Mouse (Mus musculus): ENCODE measurements around the gene Pthlh. TPM values are rescaled to one million over a fixed set of nuclear protein-coding genes. Genes with fewer than 3 reads are reported as not detected.
"Not testable (repeated sequence)": the region's sequence is repeated elsewhere in the genome, so short reads cannot be mapped to it uniquely, and the experiment has no call there.

Pthlh gene
- 2.6 and 2.9 TPM in 2 replicates for polyA plus RNA-seq (2015; fragmentation: Nextera tagmentation; extraction: Ambion mirVana)

DNA sequence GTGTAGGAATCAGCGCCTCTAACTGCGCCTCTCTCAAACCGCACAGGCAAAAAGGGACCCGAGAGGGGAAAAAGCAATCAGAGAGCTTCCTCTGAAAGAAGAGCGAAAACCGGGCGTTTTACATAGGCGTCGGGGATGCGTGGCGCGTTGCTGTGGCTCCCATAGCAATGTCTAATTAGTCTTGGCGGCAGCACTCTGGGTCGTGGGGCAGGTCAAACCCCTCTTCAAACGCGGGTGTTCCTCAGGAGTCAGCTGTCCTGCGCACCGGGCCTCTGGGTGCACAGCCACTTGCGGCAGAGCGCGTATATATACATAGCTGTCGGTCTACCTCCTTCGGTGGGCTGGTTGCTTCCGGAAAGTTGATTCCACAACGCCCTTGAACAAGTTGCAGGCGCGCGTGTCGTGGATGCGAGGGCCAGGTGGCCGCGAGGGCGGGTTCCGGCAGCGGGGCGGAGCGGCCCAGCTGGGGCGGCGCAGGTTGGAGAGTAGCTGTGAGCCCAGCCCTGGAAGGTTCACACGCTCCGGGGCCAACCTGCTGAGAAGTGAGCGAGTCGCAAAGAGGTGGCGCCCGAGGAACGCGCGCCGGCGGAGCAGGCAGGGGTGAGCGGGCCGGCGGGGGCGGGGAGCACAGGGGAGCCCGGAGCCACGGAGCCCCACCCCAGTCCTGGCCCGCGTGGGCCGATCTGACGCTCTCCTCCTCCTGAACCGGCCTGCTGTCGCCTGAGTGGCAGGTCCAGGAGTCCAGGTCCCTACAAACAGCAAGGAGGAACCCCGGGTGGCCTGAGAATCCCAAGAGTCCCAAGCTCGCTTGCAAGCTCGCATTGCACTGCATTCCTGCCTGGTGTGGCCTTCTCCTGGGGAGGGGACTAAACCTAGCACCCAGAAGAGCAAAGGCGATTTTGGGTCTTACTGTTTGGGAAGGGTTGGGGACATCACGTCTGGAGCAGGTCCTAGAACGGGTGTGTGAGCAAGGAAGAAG, at the start of gene Pthlh:
Gene Pthlh, minus strand, starts transcription at position 597 of the 979 bp plus-strand sequence.
- Histone ChIP-seq H3K9ac (peak within 1 kb of the TSS; percentile 52), H3K9me3 (replicated peaks) (no peaks in the 10 kb centered on the region), H3K4me1 (replicated peaks) (peaks cover 21% of the 10 kb centered on the region), H3K27ac (no peak within 1 kb of the TSS), H3K4me2 (peak within 1 kb of the TSS; percentile 99), H3K36me3 (no peaks in the 10 kb centered on the region), H3K27me3 (peaks cover 80% of the 10 kb centered on the region), H3K4me3 (peak within 1 kb of the TSS; percentile 59)
- ATAC-seq (replicated peaks; ENCODE audit: insufficient number of reproducible peaks, insufficient read depth, low FRiP score, low read depth): peak; percentile 84
- WGBS: 1% methylated on average over 66 of the region's 68 CpGs

DNA sequence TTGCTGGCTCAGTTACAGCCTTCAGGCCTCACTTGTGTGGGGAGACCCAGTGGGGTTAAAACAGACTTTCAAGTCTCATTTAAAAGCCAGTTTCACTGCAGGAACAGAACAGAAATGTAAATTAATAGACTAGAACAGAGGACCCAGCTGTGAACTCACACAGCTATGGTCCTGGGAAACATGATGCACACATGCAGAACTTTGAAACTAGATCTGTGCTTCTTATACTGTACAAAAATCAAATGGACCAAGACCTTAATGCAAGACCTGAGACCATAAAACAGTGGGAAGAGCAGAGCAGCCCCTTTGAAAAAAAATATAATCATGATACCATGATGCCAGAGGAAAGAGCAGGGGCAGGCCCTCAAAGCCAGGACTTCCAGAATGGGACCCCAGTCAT, 49.3 kb upstream of the Pthlh start:
- Histone ChIP-seq H3K36me3 (no peaks in the 10 kb centered on the region), H3K27me3 (no peaks in the 10 kb centered on the region), H3K9ac (no peak overlapping the region), H3K4me3 (no peak overlapping the region), H3K9me3 (replicated peaks) (no peaks in the 10 kb centered on the region), H3K4me1 (replicated peaks) (no peaks in the 10 kb centered on the region), H3K27ac (no peak overlapping the region), H3K4me2 (no peak overlapping the region)
- no peak for ATAC-seq (replicated peaks; ENCODE audit: insufficient number of reproducible peaks, insufficient read depth, low FRiP score, low read depth)

DNA sequence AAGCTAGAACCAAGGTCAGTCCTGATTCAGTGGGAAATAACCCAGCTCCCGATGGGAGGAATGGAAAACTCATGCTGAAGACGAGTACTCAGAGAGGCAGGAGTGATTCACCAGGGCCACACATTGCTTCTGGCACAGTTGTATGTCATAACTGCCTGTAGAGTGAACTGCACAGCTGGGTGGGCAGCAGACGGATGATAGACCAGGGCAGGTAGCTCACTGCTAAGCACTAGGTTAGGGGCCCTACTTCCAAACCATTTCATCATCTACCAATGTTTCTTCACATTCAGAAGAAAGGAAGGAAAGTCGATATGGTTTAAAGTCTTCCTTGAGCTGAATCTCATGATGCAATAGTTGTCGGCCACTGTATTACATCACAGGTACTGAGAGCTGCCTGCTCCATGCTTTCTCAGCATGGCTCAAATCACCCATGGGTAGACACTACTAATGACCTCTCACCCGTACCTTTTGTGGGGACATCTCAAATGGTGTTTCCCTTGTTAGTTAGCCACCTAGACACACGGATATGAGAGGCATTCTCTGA, 46.5 kb upstream of the Pthlh start:
- Histone ChIP-seq H3K36me3 (no peaks in the 10 kb centered on the region), H3K4me1 (replicated peaks) (no peaks in the 10 kb centered on the region), H3K27me3 (no peaks in the 10 kb centered on the region), H3K27ac (no peak overlapping the region), H3K4me3 (no peak overlapping the region), H3K4me2 (no peak overlapping the region), H3K9me3 (replicated peaks) (no peaks in the 10 kb centered on the region), H3K9ac (no peak overlapping the region)
- WGBS: 77% methylated on average over 7 of the region's 7 CpGs
- no peak for ATAC-seq (replicated peaks; ENCODE audit: insufficient number of reproducible peaks, insufficient read depth, low FRiP score, low read depth)

DNA sequence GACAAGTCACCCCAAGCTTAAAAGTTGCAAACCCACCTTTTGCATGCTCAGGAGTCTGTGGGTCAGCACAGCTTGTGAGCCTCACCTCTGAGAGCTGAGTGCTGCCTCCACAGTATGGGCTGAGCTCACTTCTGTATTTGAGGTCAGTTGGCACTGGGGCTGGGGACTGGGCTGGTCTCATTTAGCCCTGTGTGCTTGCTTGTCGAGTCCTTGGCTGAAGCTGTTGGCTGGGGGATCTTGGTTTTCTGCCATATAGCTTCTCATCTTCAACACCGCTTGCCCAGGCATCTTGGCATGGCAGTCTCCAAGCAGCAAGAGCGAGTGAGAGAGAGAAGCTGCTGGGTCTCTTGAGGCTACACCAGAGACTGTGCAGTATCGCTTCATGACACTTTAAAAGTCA, 46.1 kb upstream of the Pthlh start:
- no peaks in the 10 kb centered on the region for H3K4me1 ChIP-seq (replicated peaks)
- 76% methylated on average over 4 of the region's 4 CpGs for WGBS
- no peak overlapping the region for H3K9ac ChIP-seq
- H3K4me3 ChIP-seq: no peak overlapping the region
- no peaks in the 10 kb centered on the region for H3K27me3 ChIP-seq
- ATAC-seq (replicated peaks; ENCODE audit: insufficient number of reproducible peaks, insufficient read depth, low FRiP score, low read depth): no peak
- H3K36me3 ChIP-seq: no peaks in the 10 kb centered on the region
- no peak overlapping the region for H3K27ac ChIP-seq
- H3K4me2 ChIP-seq: no peak overlapping the region
- H3K9me3 ChIP-seq (replicated peaks): no peaks in the 10 kb centered on the region

DNA sequence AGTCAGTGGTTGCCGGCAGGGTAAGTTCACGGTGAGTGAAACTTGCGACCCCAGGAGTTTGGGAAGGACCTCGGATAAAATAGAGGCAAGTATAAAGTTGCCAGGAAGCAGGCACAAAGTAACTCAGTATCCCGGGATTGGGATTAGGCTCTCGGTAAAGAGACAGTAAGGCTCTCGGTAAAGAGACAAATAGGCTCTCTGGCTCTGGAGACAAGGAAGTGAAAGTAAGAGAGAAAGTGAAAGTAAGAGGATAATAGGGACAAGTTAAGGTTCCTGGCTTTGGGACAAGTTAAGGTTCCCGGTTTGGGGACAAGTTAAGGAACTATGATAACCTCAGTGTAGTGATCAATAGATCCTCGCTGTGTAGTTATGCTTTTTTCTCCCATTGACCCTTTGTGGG, 40.3 kb upstream of the Pthlh start:
- H3K9ac ChIP-seq; H3K4me2 ChIP-seq; H3K27ac ChIP-seq; H3K36me3 ChIP-seq; H3K4me1 ChIP-seq (replicated peaks); ATAC-seq (replicated peaks; ENCODE audit: insufficient number of reproducible peaks, insufficient read depth, low FRiP score, low read depth); H3K27me3 ChIP-seq; H3K4me3 ChIP-seq; H3K9me3 ChIP-seq (replicated peaks): not testable (repeated sequence)
- 79% methylated on average over 8 of the region's 9 CpGs for WGBS

DNA sequence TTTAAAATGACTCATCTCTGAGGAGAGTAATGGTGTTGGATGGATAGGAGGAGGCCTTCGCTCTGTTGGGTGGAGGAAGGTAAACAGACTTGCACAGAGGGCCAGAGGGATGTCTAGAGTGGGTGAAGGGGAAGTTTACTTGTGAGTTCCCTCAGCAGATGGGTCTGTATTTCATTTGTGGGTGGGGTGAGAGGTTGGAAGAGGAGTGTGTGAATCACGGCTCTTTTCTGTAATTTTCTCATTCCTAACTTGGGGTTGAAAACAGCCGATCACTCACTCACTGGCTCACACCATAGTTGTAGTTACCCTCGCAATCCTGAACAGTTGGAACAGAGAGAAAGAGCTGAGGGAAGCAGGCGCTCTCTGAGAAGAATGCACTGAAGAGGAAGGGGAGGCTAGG, 35.6 kb upstream of the Pthlh start:
- no peak overlapping the region for H3K4me2 ChIP-seq
- H3K9ac ChIP-seq: no peak overlapping the region
- 68% methylated on average over 5 of the region's 5 CpGs for WGBS

DNA sequence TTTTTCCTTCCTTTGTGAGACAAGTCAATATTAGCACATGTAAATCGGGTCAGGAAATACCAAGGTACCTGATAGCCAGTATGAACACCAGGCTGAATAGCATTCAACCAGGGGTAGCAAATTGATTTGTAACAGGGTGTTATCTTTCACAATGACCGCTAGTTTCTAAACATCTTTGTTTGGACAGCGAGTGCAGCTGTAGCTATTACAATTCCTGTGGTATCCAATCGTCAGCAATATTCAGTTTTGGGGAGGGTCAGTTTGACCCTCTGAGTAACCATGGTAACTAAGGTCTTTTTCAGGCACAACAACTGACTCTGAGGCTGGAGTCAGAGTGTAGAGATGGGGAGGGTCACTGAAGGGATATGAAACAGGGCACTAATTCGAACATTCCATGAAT, 15.3 kb upstream of the Pthlh start:
- no peak for ATAC-seq (replicated peaks; ENCODE audit: insufficient number of reproducible peaks, insufficient read depth, low FRiP score, low read depth)
- Histone ChIP-seq H3K9ac (no peak overlapping the region), H3K4me2 (no peak overlapping the region), H3K9me3 (replicated peaks) (no peaks in the 10 kb centered on the region), H3K27ac (no peak overlapping the region), H3K4me1 (replicated peaks) (peaks cover 4% of the 10 kb centered on the region; the same call in 1 of the 2 replicates), H3K4me3 (no peak overlapping the region), H3K27me3 (no peaks in the 10 kb centered on the region), H3K36me3 (no peaks in the 10 kb centered on the region)
- 65% methylated on average over 5 of the region's 5 CpGs for WGBS

More for the DNA sequence above, 35.6 kb upstream of the Pthlh start:
- no peak for ATAC-seq (replicated peaks; ENCODE audit: insufficient number of reproducible peaks, insufficient read depth, low FRiP score, low read depth)
- no peak overlapping the region for H3K27ac ChIP-seq
- H3K4me3 ChIP-seq: no peak overlapping the region
- H3K9me3 ChIP-seq (replicated peaks): no peaks in the 10 kb centered on the region
- no peaks in the 10 kb centered on the region for H3K36me3 ChIP-seq
- H3K4me1 ChIP-seq (replicated peaks): no peaks in the 10 kb centered on the region
- no peaks in the 10 kb centered on the region for H3K27me3 ChIP-seq

DNA sequence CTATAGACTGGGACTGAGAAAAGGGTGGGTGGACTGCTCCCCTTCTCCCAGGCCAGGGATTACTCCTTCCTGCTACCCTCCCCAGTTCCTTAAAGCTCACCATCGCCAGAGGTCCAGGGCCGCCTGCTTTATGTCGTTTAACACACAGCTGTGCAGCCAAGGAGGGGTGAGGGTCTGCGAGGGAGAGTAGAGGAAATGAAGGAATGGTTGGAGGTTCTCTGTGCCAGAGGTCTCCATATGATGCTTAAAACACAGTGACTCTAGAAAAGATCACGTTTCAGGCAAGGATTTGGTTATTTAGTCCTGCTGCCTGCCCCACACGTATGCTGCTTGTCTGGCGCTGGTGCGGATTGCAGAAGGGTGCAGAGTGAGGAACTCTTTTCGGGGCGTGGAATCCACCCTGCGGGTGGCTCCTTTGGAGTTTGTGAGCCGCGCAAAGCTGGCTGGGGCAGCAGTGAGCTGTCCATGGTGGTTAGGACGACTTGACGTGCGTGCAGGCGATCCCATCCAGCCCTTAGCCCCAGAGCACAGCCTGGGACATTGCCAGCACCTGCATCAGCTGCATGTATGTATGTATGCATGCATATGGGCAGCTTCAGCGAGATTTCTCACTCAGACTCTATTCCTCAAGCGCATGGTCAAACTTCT, 4.3 kb upstream of the Pthlh start:
- Histone ChIP-seq H3K4me3 (no peak overlapping the region), H3K36me3 (no peaks in the 10 kb centered on the region), H3K4me2 (0 out of 2 replicates have a peak overlapping the region, but pooled peaks have one; percentile 27), H3K9ac (no peak overlapping the region), H3K9me3 (replicated peaks) (no peaks in the 10 kb centered on the region), H3K27me3 (peaks cover 60% of the 10 kb centered on the region), H3K4me1 (replicated peaks) (peaks cover 15% of the 10 kb centered on the region), H3K27ac (no peak overlapping the region)
- 2% methylated on average over 19 of the region's 19 CpGs for WGBS
- ATAC-seq (replicated peaks; ENCODE audit: insufficient number of reproducible peaks, insufficient read depth, low FRiP score, low read depth): no peak

DNA sequence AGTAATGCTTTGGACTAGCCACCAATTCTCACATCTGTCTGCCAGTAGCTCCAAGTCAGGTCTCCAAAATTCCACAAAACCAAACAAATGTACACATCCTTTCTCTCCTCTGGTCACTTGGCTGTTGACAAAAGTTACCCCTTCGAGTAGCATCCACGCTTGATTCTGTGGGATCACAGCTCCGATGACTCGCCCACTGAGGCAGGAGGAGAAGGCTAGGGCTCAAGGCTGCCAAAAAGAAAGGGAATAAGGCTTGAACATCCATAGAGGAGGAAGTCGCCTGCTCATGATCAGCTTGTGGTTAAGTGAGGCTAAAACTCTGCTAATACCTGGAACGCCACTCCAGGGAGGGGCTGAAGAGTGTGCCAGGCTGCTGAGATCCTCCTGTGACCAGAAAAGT, 2.5 kb upstream of the Pthlh start:
- 75% methylated on average over 6 of the region's 6 CpGs for WGBS
- ATAC-seq (replicated peaks; ENCODE audit: insufficient number of reproducible peaks, insufficient read depth, low FRiP score, low read depth): no peak
- Histone ChIP-seq H3K27me3 (peaks cover 75% of the 10 kb centered on the region), H3K4me3 (no peak overlapping the region), H3K4me2 (no peak overlapping the region), H3K4me1 (replicated peaks) (peaks cover 21% of the 10 kb centered on the region), H3K36me3 (no peaks in the 10 kb centered on the region), H3K9ac (no peak overlapping the region), H3K27ac (no peak overlapping the region), H3K9me3 (replicated peaks) (no peaks in the 10 kb centered on the region)

DNA sequence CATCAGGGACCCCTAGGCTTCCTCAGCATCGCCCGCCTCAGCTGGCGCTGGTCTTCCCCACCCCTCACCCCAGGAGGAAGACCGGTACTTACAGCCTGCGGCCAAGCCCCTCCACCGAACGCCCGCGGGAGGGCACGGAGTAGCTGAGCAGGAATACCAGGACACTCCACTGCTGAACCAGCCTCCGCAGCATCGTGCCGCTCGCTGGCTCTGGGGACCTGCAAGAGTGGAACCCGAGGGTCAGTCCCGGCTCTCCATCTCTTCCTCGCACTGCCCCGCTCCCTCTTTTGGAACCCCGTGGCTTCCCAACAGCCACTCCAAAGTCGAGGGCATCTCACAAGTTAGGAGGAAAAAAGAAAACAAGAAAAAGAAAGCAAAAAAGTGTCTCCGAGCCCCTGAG, 805 bp downstream of the Pthlh start:
- Histone ChIP-seq H3K4me1 (replicated peaks) (peaks cover 19% of the 10 kb centered on the region), H3K4me3 (peak overlapping the region; percentile 59), H3K27ac (no peak overlapping the region), H3K4me2 (peak overlapping the region; percentile 99), H3K9me3 (replicated peaks) (no peaks in the 10 kb centered on the region), H3K36me3 (no peaks in the 10 kb centered on the region), H3K9ac (peak overlapping the region; percentile 52), H3K27me3 (peaks cover 76% of the 10 kb centered on the region)
- no peak for ATAC-seq (replicated peaks; ENCODE audit: insufficient number of reproducible peaks, insufficient read depth, low FRiP score, low read depth)
- under 1% methylated on average over 21 of the region's 21 CpGs for WGBS

DNA sequence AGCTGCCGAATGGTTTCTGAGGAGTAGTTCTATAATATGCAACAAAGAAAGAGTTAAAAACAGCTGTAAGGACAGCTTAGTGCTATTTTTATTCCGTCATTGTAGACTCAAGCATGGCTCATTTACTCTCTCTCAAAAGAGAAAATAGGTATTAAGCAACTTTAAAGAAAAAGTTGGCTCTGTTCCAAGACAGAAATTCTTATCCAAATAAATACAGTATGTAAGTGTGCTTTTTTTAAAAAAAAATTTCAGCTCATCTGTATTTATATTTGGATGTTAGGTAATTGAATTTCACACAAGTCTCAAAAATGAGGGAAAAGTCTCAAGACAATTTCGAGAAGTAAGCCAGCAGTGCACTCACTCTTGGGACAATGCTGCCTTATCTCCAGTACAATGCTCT, 2.4 kb downstream of the Pthlh start:
- Histone ChIP-seq H3K36me3 (no peaks in the 10 kb centered on the region), H3K9me3 (replicated peaks) (no peaks in the 10 kb centered on the region), H3K4me3 (no peak overlapping the region), H3K27me3 (peaks cover 61% of the 10 kb centered on the region), H3K4me2 (no peak overlapping the region), H3K9ac (no peak overlapping the region), H3K4me1 (replicated peaks) (peaks cover 18% of the 10 kb centered on the region), H3K27ac (no peak overlapping the region)
- no peak for ATAC-seq (replicated peaks; ENCODE audit: insufficient number of reproducible peaks, insufficient read depth, low FRiP score, low read depth)
- 42% methylated on average over 3 of the region's 3 CpGs for WGBS

Measured in heart, embryonic 15.5 days (tissue).